Comparison of ENCODE assay signal across 18 mouse cellular contexts in genomic region chr14:21310530-21310929, GRCm38 (mm10).
DNase-seq lines count a peak whose midpoint lies in the region; ATAC-seq and TF ChIP-seq lines count a peak whose summit lies in the region.
"Had no signal": no experiment of that assay in that cellular context is flagged by ENCODE, and none has a peak within 500 bp of the region (broad histone marks: within the 10 kb centered on the region; RNA-seq: fewer than 3 reads in every experiment).

No protein-coding gene starts in this region.

- peak; percentile 86 for ATAC-seq in frontal cortex, adult (ENCODE audit: low TSS enrichment)
- no peak for ATAC-seq in midbrain, postnatal 0 days (ENCODE audit: low FRiP score)
- ATAC-seq: CD4-positive, CD25-positive, alpha-beta regulatory T cell, adult 4 months; forebrain, embryonic 13.5 days; intestine, postnatal 0 days; liver, embryonic 12.5 days had no signal

- no peak overlapping the region for H3K27ac ChIP-seq in midbrain, postnatal 0 days (ENCODE audit: low read depth, low read length)
- H3K27ac ChIP-seq: embryonic facial prominence, embryonic 12.5 days; forebrain, embryonic 13.5 days; liver, embryonic 12.5 days; midbrain, embryonic 12.5 days; neural tube, embryonic 12.5 days had no signal

- no peak for TF ChIP-seq CTCF in midbrain, postnatal 0 days (IDR thresholded peaks at IDR 0.05)

- no peaks in the 10 kb centered on the region for H3K27me3 ChIP-seq in midbrain, postnatal 0 days (ENCODE audit: insufficient read depth, low read length)
- H3K27me3 ChIP-seq: embryonic facial prominence, embryonic 12.5 days; forebrain, embryonic 13.5 days; liver, embryonic 12.5 days; midbrain, embryonic 12.5 days; neural tube, embryonic 12.5 days had no signal

- H3K4me2 ChIP-seq in midbrain, postnatal 0 days (ENCODE audit: low read depth, low read length, poor library complexity, severe bottlenecking) = no peak overlapping the region
- H3K4me2 ChIP-seq: embryonic facial prominence, embryonic 12.5 days; forebrain, embryonic 13.5 days; liver, embryonic 12.5 days; midbrain, embryonic 12.5 days; neural tube, embryonic 12.5 days had no signal

- 88% methylated on average over 5 of the region's 5 CpGs for WGBS in midbrain, postnatal 0 days

- no peaks in the 10 kb centered on the region for H3K36me3 ChIP-seq in midbrain, postnatal 0 days (ENCODE audit: insufficient read depth, low read length)
- H3K36me3 ChIP-seq: embryonic facial prominence, embryonic 12.5 days; liver, embryonic 12.5 days; midbrain, embryonic 12.5 days; neural tube, embryonic 12.5 days had no signal

- no peaks in the 10 kb centered on the region for H3K9me3 ChIP-seq in midbrain, postnatal 0 days (ENCODE audit: low read length)
- H3K9me3 ChIP-seq: embryonic facial prominence, embryonic 12.5 days; forebrain, embryonic 13.5 days; liver, embryonic 12.5 days; midbrain, embryonic 12.5 days; neural tube, embryonic 12.5 days had no signal

- no peak overlapping the region for H3K4me3 ChIP-seq in midbrain, postnatal 0 days (ENCODE audit: low read depth, low read length)
- H3K4me3 ChIP-seq: embryonic facial prominence, embryonic 12.5 days; forebrain, embryonic 13.5 days; liver, embryonic 12.5 days; midbrain, embryonic 12.5 days; neural tube, embryonic 12.5 days had no signal

- intact Hi-C loops in left cerebral cortex, postnatal 4 days (cut with DNase I) = no loop called here
- intact Hi-C loops in heart, postnatal 10 days (cut with DNase I) = no loop called here
- intact Hi-C loops in gastrocnemius, postnatal 36 days (cut with DNase I) = no loop called here

- DNase-seq in MN1 (ENCODE audit: low spot score) = peak; percentile 7
- DNase-seq in layer of hippocampus, postnatal 10 days (ENCODE audit: low spot score in 2 of 2) = peak; percentile 20 to 31
- peak; percentile 3 for DNase-seq in left cerebral cortex, postnatal 4 days
- DNase-seq in heart, postnatal 10 days = no peak
- no peak for DNase-seq in gastrocnemius, postnatal 36 days
- no peak for DNase-seq in midbrain, postnatal 0 days (ENCODE audit: low spot score)
- no peak for DNase-seq in urinary bladder, adult 2 months (ENCODE audit: low spot score)
- DNase-seq: cerebellum, postnatal 36 days; kidney, postnatal 36 days; lung, postnatal 10 days had no signal

- no peaks in the 10 kb centered on the region for H3K4me1 ChIP-seq in midbrain, postnatal 0 days (ENCODE audit: insufficient read depth, low read length)
- H3K4me1 ChIP-seq: liver, embryonic 12.5 days; neural tube, embryonic 12.5 days had no signal

- no peak overlapping the region for H3K9ac ChIP-seq in midbrain, postnatal 0 days (replicated peaks; ENCODE audit: low read length, poor library complexity, severe bottlenecking)
- H3K9ac ChIP-seq: embryonic facial prominence, embryonic 12.5 days; forebrain, embryonic 13.5 days; liver, embryonic 12.5 days; midbrain, embryonic 12.5 days; neural tube, embryonic 12.5 days had no signal

Comparison
In these comparisons a context has a peak if more than half of its experiments do, and no peak if none do; other contexts are left out.
1. DNase-seq: peak in MN1 (single experiment), layer of hippocampus, postnatal 10 days (2 of 2) and left cerebral cortex, postnatal 4 days (single experiment); none in heart, postnatal 10 days (0 of 2), gastrocnemius, postnatal 36 days (0 of 2), midbrain, postnatal 0 days (single experiment) and urinary bladder, adult 2 months (single experiment).